Mouse (Mus musculus): ENCODE results near the gene Zfp943. TPM values are rescaled to one million over a fixed set of nuclear protein-coding genes. Genes with fewer than 3 reads are reported as not detected.
"Not testable (repeated sequence)": the region's sequence is repeated elsewhere in the genome, so short reads cannot be mapped to it uniquely, and the experiment has no call there.

The Zfp943 gene
- total RNA-seq (2015; ENCODE audit: low replicate concordance) (11.3 and 12.1 TPM in 2 replicates), total RNA-seq (2017; ENCODE audit: low replicate concordance) (12.4 and 14.0 TPM in 2 replicates)

DNA sequence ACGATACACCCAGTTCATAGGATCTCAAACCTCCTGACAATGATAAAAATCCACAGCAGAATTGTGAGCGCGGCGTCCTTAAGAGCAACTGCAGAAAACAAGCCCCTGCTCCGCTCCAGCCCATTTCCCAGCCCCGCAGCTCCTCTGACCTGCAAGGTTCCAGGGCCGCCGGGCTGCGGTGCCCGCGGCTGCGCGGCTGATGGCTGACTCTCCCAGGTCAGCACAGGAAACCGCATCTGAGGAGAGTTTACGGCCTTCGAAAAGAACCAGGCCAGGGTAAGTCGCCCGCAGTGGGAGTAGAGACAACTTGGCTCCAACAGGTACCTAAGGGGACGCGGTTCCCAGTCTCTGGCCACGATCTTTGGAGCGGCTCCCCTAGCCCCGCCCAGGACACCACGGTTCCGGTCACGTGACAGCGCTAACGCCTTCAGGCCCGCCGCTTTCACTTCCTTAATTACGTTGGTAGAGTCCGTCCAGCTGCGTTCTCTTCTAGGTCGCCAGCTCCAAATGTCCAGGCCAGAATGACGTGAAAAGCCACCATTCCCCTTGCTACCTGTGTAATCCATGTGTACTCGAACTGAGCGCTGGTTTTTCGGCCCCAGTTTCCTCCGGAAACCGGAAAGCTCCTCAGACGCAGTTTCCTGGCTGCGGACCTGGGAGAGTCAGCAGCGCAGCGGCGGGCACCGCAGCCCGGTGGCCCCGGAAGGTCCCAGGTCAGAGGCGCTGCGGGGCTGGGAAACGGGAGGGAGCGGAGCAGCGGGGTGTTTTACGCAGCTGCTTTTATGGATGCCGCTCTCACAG is at the start of gene Zfp943, which contains the start of gene Zfp942:
Zfp943 (plus strand) TSS at position 446 of the 801 bp plus-strand sequence.
Zfp942 (minus strand) TSS at position 358 of the 801 bp plus-strand sequence.
- ATAC-seq (replicated peaks; ENCODE audit: low FRiP score, poor library complexity, severe bottlenecking), result peak; percentile 99

DNA sequence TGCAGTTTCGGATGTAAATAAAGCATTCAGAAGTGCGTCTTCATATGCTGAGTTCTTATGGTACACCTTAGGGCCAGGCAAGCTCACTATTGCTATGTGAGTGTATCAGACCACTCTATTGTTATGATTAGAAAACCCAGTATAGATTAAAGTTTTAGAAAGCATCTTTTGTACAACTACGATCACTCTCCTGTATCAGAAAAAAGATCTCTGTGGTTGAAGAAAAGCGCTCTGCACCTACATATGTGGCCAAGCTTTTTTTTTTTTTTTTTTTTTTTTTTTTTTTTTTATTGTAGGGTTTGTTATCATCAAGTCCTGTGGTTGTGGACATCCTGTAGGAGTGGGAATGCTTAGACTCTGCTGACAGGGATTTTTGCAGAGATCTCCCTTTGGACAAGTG is 950 bp downstream of the Zfp943 start:
- no peak for ATAC-seq (replicated peaks; ENCODE audit: low FRiP score, poor library complexity, severe bottlenecking)

DNA sequence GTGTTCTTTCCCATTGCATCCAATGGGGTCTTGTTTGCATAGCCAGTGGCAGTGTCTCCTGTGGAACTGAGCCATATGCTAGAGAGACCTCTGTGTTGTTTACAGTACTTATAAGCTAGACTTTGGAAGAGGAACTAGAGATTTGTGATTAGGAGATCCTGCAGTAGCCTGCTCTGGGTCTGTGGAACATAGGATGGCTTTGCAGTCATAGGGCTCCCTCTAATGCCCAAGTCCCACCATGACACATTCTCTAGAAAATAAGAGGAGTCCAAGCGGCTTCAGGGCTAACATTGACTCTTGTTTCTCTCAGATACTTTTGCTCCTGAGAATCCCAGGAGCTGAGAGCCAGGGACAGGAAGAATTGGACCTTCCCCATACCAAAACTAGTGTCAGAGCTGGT is 73.2 kb downstream of the Zfp943 start:
- not testable (repeated sequence) for ATAC-seq (replicated peaks; ENCODE audit: low FRiP score, poor library complexity, severe bottlenecking)

DNA sequence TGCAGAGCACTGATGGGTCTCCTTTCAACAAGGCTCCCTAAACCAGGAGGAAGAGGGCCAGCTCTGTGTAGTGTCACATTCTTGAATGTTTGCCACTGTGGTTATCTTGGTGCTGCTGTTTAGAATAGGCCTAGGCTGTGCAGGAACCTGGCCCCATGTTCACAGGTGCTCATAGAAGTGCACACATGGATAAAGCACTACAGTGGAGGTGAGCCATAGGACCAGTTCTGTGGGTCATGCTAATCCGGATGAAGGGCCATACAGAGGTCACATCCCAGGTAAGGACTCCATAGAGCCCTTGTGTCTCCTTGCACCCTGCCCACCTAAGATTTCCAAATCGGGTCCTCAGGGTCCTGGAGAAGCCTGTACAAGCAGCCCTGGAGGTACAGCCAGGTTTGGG is 87.1 kb downstream of the Zfp943 start:
- no peak for ATAC-seq (replicated peaks; ENCODE audit: low FRiP score, poor library complexity, severe bottlenecking)

DNA sequence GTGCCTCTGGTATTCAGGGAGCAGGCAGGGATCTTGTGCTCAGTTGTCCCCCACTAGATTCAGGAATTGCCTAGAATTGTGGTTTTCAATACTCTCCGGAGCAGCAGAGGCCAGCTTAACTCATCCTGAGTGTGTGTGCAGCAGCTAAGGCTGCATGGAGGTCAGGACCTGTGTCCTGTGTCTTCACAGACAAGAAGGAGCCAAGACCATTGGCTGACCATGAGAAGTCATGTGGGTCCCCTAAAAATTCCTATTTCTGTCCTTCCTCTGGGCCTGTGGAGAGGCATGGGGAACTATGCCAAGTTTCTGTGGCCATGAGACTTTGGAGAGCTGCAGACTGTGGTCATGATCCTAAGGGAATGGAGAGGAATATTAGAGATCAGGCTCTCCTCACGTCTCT is 90.9 kb downstream of the Zfp943 start:
- no peak for ATAC-seq (replicated peaks; ENCODE audit: low FRiP score, poor library complexity, severe bottlenecking)

DNA sequence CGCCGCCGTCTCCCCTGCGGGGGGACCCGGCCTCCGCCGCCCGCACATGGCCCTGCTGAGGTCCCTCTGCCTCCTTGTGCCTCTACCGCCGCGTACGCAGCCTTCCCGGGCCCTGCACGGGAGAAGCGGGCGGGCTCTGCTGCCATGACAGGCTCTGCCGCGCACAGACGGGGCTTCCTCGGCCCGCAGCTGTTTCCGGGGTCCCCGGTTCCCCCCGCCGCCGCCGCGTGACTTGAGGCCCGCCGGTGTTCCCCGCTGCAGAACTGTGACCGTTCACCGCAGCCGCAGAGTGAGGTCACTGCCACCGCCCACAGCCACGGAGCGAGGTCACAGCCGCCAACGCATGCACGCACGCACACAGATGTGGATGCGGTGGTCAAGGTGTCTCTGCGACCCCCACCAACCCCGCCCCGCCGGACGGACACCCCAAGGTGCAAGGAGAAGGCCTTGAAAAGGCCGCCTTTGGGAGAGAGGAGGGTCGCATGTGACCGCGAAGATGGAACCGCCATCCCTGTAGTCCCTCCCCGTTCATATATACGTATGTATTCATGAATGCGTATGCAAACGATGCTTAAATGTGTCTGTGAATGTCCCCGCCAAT is 118.8 kb downstream of the Zfp943 start:
- ATAC-seq (replicated peaks; ENCODE audit: low FRiP score, poor library complexity, severe bottlenecking), result no peak

DNA sequence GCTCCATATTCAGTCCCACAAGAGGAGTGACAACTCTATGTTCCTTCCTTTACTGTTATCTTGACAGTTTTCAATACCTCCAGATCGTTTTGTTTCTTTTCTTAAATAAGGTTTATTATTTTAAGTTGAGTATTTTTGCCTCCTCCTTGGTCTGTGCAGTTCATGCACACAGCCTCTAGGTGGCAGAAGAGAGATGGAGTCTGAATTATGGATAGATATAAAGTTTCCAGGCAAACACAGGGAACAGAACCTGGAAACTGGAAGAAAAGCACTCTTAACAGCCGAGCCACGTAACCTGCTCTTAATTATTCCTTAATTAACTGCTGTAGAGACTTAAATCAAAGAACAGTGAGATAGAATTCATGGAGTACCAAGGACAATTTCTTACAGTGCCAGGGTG is 120.9 kb downstream of the Zfp943 start:
- not testable (repeated sequence) for ATAC-seq (replicated peaks; ENCODE audit: low FRiP score, poor library complexity, severe bottlenecking)

DNA sequence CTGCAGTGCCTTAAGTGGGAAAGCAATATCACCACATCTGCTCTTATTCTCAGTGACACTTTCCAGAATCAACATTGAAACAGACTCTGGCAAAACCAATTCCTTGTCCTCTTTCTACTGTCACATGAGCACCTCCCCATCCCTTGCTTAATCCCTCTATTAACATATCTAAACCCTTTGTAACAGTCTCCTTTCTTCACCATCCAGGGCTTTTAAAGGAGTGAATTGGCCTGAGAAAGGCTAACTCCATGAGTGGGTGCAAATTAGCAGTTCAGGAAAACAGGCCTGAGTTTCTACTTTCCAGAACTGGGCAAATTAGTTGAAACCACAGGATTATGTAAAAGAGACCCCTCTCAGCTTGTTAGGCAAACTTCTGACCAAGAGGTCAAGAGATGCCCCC is 156.4 kb downstream of the Zfp943 start:
- ATAC-seq (replicated peaks; ENCODE audit: low FRiP score, poor library complexity, severe bottlenecking), result no peak

Other genes starting within 250 kb of the Zfp943 start
- 0.42 and 2.7 TPM in 2 replicates for gene Zfp229, start 231.8 kb upstream of the Zfp943 start, total RNA-seq (2015; ENCODE audit: low replicate concordance)
- gene Zfp229, start 231.8 kb upstream of the Zfp943 start, total RNA-seq (2017; ENCODE audit: low replicate concordance), result 1.1 and 1.7 TPM in 2 replicates
- gene Zfp820, start 116.8 kb upstream of the Zfp943 start, total RNA-seq (2015; ENCODE audit: low replicate concordance), result 1.7 TPM in 1 of 2 replicates, not detected in the other
- gene Zfp820, start 116.8 kb upstream of the Zfp943 start, total RNA-seq (2017; ENCODE audit: low replicate concordance), result 2.0 TPM in 1 of 2 replicates, not detected in the other
- not detected in 2 replicates for gene Zfp995, start 52.6 kb upstream of the Zfp943 start, total RNA-seq (2015; ENCODE audit: low replicate concordance)
- gene Zfp995, start 52.6 kb upstream of the Zfp943 start, total RNA-seq (2017; ENCODE audit: low replicate concordance), result 2.5 and 4.7 TPM in 2 replicates
- gene Zfp942, start 88 bp upstream of the Zfp943 start, total RNA-seq (2015; ENCODE audit: low replicate concordance), result 8.8 and 10.4 TPM in 2 replicates
- gene Zfp942, start 88 bp upstream of the Zfp943 start, total RNA-seq (2017; ENCODE audit: low replicate concordance), result 10.2 and 14.6 TPM in 2 replicates
- gene Zfp947, start 203.6 kb downstream of the Zfp943 start, total RNA-seq (2015; ENCODE audit: low replicate concordance), result 1.3 TPM in 1 of 2 replicates, not detected in the other
- 0.70 and 1.2 TPM in 2 replicates for gene Zfp947, start 203.6 kb downstream of the Zfp943 start, total RNA-seq (2017; ENCODE audit: low replicate concordance)

Data from erythroblast, adult 5-6 weeks (primary cell).